ENCODE assay signal across 10 mouse cellular contexts in genomic region chr9:115867277-115867676, GRCm38 (mm10). TPM values are rescaled to one million over a fixed set of nuclear protein-coding genes. Genes with fewer than 3 reads are reported as not detected.
DNase-seq lines count a peak whose midpoint lies in the region; ATAC-seq and TF ChIP-seq lines count a peak whose summit lies in the region.
"Had no signal": no experiment of that assay in that cellular context is flagged by ENCODE, and none has a peak within 500 bp of the region (broad histone marks: within the 10 kb centered on the region; RNA-seq: fewer than 3 reads in every experiment).

No protein-coding gene starts in this region.

- WGBS in hindbrain, embryonic 13.5 days: 75% methylated on average over 2 of the region's 2 CpGs

- H3K9me3 ChIP-seq in hindbrain, embryonic 13.5 days: no peaks in the 10 kb centered on the region
- H3K9me3 ChIP-seq: hindbrain, embryonic 15.5 days; liver, embryonic 13.5 days had no signal

- H3K27me3 ChIP-seq in C2C12 (ENCODE audit: control insufficient read depth, insufficient read depth, insufficient read length): no peaks in the 10 kb centered on the region
- H3K27me3 ChIP-seq in hindbrain, embryonic 13.5 days: no peaks in the 10 kb centered on the region
- H3K27me3 ChIP-seq: hindbrain, embryonic 15.5 days; liver, embryonic 13.5 days had no signal

- DNase-seq in kidney, postnatal 14 days: peak; percentile 35
- DNase-seq in kidney, adult 18-20 months: no peak
- DNase-seq in brain, adult 2 months (ENCODE audit: low read depth, low spot score): peak; percentile 85
- peak; percentile 84 to 85 for DNase-seq in heart, postnatal 10 days
- DNase-seq in right cerebral cortex, postnatal 25 days: no peak
- DNase-seq: liver, embryonic 13.5 days had no signal

- H3K4me2 ChIP-seq in hindbrain, embryonic 13.5 days: no peak overlapping the region
- H3K4me2 ChIP-seq: hindbrain, embryonic 15.5 days; liver, embryonic 13.5 days had no signal

- no peaks in the 10 kb centered on the region for H3K79me2 ChIP-seq in C2C12 (ENCODE audit: control insufficient read depth, insufficient read depth)

- no peak for ATAC-seq in hindbrain, embryonic 13.5 days (ENCODE audit: low FRiP score)
- no peak for ATAC-seq in activated CD4-positive, CD25-positive, alpha-beta regulatory T cell, adult 4 months

- no peak overlapping the region for H3K27ac ChIP-seq in hindbrain, embryonic 13.5 days
- H3K27ac ChIP-seq: hindbrain, embryonic 15.5 days; liver, embryonic 13.5 days had no signal

- peak; percentile 46 for TF ChIP-seq CTCF in C2C12 (IDR thresholded peaks at IDR 0.05; ENCODE audit: control insufficient read depth, insufficient read depth, insufficient read length)

- no peak overlapping the region for H3K9ac ChIP-seq in hindbrain, embryonic 13.5 days
- H3K9ac ChIP-seq: hindbrain, embryonic 15.5 days; liver, embryonic 13.5 days had no signal

- no peak overlapping the region for H3K4me3 ChIP-seq in C2C12 (ENCODE audit: insufficient read depth, poor library complexity, severe bottlenecking)
- H3K4me3 ChIP-seq in hindbrain, embryonic 13.5 days: no peak overlapping the region
- H3K4me3 ChIP-seq: hindbrain, embryonic 15.5 days; liver, embryonic 13.5 days had no signal

- H3K79me3 ChIP-seq in C2C12 (ENCODE audit: low read depth): no peaks in the 10 kb centered on the region

- H3K36me3 ChIP-seq in C2C12 (ENCODE audit: control insufficient read depth, insufficient read depth): no peaks in the 10 kb centered on the region
- no peaks in the 10 kb centered on the region for H3K36me3 ChIP-seq in hindbrain, embryonic 13.5 days
- H3K36me3 ChIP-seq: hindbrain, embryonic 15.5 days; liver, embryonic 13.5 days had no signal

- no peaks in the 10 kb centered on the region for H3K4me1 ChIP-seq in hindbrain, embryonic 13.5 days (replicated peaks)
- H3K4me1 ChIP-seq: hindbrain, embryonic 15.5 days; liver, embryonic 13.5 days had no signal

- H3ac ChIP-seq in C2C12 (ENCODE audit: control insufficient read depth, insufficient read length, low read depth): no peak overlapping the region

- intact Hi-C loops in heart, postnatal 10 days (cut with DNase I): loop anchor here (2.0 kb wide), 1 partner anchor 174 kb away; no protein-coding TSS in a partner anchor

TF ChIP-seq in C2C12, 6 proteins besides CTCF, POLR2A, EP300 and RAD21:
- TF ChIP-seq CEBPB (IDR thresholded peaks at IDR 0.05; ENCODE audit: low read depth) (no peak), MYOD1 (IDR thresholded peaks at IDR 0.05; ENCODE audit: control insufficient read depth, insufficient read length, low read depth) (no peak)

RNA-seq across cellular contexts. Expression of gene Gadl1, which starts 42.0 kb away (rescaled TPM):
- 0.89 TPM for polyA plus RNA-seq in C2C12 (2012; fragmentation: generic; extraction: Trizol)
- under 1 TPM; 0.12 to 0.67 TPM for total RNA-seq in heart, postnatal 10 days (2021)
- polyA plus RNA-seq in hindbrain, embryonic 13.5 days (2015; fragmentation: Nextera tagmentation; extraction: Ambion mirVana): 0.35 and 0.48 TPM in 2 replicates
- under 1 TPM; 0.28 to 0.29 TPM for polyA plus RNA-seq in activated CD4-positive, CD25-positive, alpha-beta regulatory T cell, adult 4 months (2017; shearing (Covaris generic))

Comparison
In these comparisons a context has a peak if more than half of its experiments do, and no peak if none do; other contexts are left out.
1. DNase-seq: peak in kidney, postnatal 14 days (single experiment), brain, adult 2 months (single experiment) and heart, postnatal 10 days (2 of 2); none in kidney, adult 18-20 months (single experiment) and right cerebral cortex, postnatal 25 days (single experiment).